Mouse (Mus musculus): ENCODE measurements around the gene Leap2.

DNA sequence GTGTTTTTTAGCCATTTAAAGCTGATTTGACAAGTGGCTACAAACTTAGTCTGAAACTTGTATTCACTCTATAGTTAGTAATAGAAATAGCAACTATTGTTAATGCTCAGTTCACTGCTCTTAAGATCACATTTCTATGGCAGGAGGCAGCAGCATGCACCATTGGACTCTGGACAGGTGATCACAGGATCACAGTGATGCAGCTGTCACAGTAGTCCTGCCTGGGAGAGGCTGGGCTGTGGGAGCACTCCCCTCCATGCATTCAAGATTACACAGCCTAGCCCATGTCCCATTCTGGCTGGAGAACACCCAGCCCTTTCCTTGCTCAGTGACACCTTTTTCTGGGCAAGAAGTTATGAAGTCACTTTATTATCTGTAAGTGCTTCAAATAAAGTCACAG is 4.9 kb downstream of the Leap2 start:
- no peak for TF ChIP-seq CTCF (IDR thresholded peaks at IDR 0.05; ENCODE audit: control insufficient read depth, insufficient read depth, insufficient read length)
- TF ChIP-seq USF1 (IDR thresholded peaks at IDR 0.05; ENCODE audit: low read depth) = no peak
- TF ChIP-seq MYOG (IDR thresholded peaks at IDR 0.05; ENCODE audit: control insufficient read depth, extremely low read depth, insufficient read length) = no peak
- no peak for TF ChIP-seq MYOD1 (IDR thresholded peaks at IDR 0.05; ENCODE audit: control insufficient read depth, insufficient read length, low read depth)

Data from C2C12 (cell line).